Mouse (Mus musculus): Measurements from ENCODE around the gene Mtx1. TPM values are rescaled to one million over a fixed set of nuclear protein-coding genes. Genes with fewer than 3 reads are reported as not detected.
"Not testable (repeated sequence)": the region's sequence is repeated elsewhere in the genome, so short reads cannot be mapped to it uniquely, and the experiment has no call there.

Mtx1 gene
- polyA plus RNA-seq, 1 experiment from 2014 or later, result 156 TPM

DNA sequence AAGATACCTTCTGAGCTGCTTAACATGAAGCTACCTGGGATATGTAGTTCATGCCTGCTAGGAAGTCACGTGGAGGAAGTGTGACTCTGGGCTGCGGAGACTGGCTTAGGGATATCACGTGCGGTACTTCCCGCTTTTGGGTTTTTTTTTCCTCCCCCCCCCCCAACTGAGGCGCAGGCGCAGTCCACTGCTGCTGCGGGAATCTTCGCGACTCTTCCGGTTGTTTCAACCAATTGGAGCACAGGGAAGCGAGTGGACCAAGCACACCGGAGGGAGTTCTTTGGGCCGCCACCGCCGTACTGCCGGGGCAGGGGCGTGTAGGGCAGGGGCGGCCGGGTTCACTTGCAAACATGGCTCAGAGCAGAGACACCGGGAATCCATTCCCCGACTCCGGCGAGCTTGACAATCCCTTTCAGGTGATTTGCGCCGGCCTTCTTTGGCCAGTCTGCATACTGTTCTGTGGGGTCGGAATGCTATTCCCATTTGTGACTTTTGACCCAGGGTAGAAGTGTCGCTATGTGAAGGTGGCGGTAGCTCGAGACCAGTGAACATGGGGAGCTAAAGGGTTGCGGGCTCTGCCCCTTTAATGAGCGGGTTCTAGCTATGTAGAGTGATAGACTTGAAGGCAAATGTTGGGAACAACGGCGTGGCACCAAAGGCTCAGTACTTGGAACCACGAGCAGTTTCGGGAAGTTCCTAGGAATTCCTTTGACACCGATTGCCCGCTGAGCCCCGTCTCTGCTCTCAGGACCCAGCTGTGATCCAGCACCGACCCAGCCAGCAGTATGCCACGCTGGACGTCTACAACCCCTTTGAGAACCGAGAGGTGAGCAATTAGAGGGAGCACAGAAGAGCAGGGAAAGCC lies 49.4 kb downstream of the Mtx1 start, which contains the start of gene Scamp3:
Gene Scamp3, plus strand, starts transcription at position 232 of the 865 bp plus-strand sequence.
- Histone ChIP-seq H3K36me3 (peaks cover 75% of the 10 kb centered on the region), H3K4me3 (peak within 1 kb of the TSS; percentile 79), H3K4me2 (peak within 1 kb of the TSS; percentile 81), H3K9me3 (no peaks in the 10 kb centered on the region), H3K4me1 (peaks cover 16% of the 10 kb centered on the region), H3K9ac (peak within 1 kb of the TSS; percentile 85), H3K27ac (peak within 1 kb of the TSS; percentile 86), H3K27me3 (no peaks in the 10 kb centered on the region)
- under 1% methylated on average over 43 of the region's 43 CpGs for WGBS
- peak; percentile 91 for ATAC-seq (ENCODE audit: insufficient number of reproducible peaks, low FRiP score, low TSS enrichment, low read depth)

DNA sequence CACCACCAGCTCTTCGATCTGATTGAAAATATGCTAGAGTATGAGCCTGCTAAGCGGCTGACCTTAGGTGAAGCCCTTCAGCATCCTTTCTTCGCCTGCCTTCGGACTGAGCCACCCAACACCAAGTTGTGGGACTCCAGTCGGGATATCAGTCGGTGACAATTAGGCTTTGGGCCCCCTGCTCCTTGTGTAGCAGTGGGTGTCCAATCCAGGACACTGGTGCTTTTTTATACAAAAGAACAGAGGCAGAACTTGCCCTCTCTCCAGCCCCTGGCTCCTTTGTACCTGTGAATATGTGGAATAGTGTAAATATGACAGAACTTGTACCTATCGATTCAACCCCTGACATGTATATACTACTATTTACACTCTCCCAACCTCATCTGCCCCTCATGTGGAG lies 50.5 kb downstream of the Mtx1 start:
- Histone ChIP-seq H3K9ac (no peak overlapping the region), H3K4me1 (peaks cover 16% of the 10 kb centered on the region), H3K27ac (no peak overlapping the region), H3K4me2 (no peak overlapping the region), H3K36me3 (peaks cover 74% of the 10 kb centered on the region), H3K9me3 (no peaks in the 10 kb centered on the region), H3K27me3 (no peaks in the 10 kb centered on the region), H3K4me3 (no peak overlapping the region)
- ATAC-seq (ENCODE audit: insufficient number of reproducible peaks, low FRiP score, low TSS enrichment, low read depth), result no peak
- 83% methylated on average over 7 of the region's 7 CpGs for WGBS

DNA sequence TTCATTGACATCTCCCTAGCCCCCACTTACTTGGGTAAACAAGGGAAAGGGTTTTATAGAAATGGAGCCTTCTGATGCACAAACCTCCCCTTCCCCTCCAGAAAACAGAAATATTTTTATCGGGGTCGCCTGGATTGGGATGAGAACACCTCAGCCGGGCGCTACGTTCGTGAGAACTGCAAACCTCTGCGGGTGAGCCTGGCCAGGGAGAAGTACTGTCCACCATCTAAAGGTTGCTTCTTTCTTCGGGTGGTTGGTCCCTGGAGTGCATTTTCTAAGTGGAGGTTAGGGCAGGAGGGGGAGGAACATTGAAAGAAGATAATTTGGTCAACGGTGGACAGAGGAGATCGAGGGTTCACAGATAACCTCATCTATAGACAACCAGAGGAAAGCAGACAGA lies 51.3 kb downstream of the Mtx1 start:
- no peaks in the 10 kb centered on the region for H3K27me3 ChIP-seq
- whole genome bisulfite sequencing, result 90% methylated on average over 10 of the region's 10 CpGs
- H3K27ac ChIP-seq, result no peak overlapping the region
- H3K4me2 ChIP-seq, result no peak overlapping the region
- no peak overlapping the region for H3K9ac ChIP-seq
- H3K9me3 ChIP-seq, result no peaks in the 10 kb centered on the region
- peaks cover 16% of the 10 kb centered on the region for H3K4me1 ChIP-seq
- H3K4me3 ChIP-seq, result no peak overlapping the region
- H3K36me3 ChIP-seq, result peaks cover 73% of the 10 kb centered on the region
- ATAC-seq (ENCODE audit: insufficient number of reproducible peaks, low FRiP score, low TSS enrichment, low read depth), result no peak

DNA sequence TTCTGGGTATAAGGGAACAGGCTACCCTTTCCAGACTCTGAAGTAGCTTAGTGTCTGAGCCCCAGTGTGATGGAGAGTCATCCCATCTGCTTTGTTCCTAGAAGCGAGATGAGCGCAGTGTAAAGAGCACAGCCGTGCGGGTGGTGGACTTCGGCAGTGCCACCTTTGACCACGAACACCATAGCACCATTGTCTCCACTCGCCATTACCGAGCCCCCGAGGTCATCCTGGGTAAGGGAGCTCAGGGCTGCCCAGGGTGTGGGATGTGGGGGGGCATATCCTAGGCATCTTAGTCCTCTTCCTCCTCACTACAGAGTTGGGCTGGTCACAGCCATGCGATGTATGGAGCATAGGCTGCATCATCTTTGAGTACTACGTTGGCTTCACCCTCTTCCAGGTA lies 52.0 kb downstream of the Mtx1 start:
- Histone ChIP-seq H3K4me3 (no peak overlapping the region), H3K36me3 (peaks cover 73% of the 10 kb centered on the region), H3K27me3 (no peaks in the 10 kb centered on the region), H3K4me1 (peaks cover 16% of the 10 kb centered on the region), H3K9ac (no peak overlapping the region), H3K9me3 (no peaks in the 10 kb centered on the region), H3K27ac (no peak overlapping the region), H3K4me2 (no peak overlapping the region)
- ATAC-seq (ENCODE audit: insufficient number of reproducible peaks, low FRiP score, low TSS enrichment, low read depth), result no peak
- 94% methylated on average over 11 of the region's 11 CpGs for WGBS

DNA sequence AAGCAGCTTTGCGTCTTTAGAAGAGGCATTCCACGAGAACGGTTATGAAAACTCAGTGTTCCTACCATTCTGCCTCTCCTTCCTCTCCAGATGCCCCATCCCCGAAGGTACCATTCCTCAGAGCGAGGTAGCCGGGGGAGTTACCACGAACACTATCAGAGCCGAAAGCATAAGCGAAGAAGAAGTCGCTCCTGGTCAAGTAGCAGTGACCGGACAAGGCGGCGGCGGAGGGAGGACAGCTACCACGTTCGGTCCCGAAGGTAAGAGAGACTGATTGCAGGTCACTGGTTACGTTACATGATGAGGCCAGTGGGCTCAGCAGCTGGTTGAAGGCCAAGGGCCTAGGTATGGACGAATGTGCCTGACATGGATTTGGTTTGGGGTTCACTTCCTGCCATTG lies 59.9 kb downstream of the Mtx1 start:
- 89% methylated on average over 19 of the region's 19 CpGs for WGBS
- Histone ChIP-seq H3K4me2 (no peak overlapping the region), H3K9me3 (no peaks in the 10 kb centered on the region), H3K4me3 (no peak overlapping the region), H3K27ac (no peak overlapping the region), H3K9ac (no peak overlapping the region), H3K27me3 (no peaks in the 10 kb centered on the region), H3K36me3 (peaks cover 53% of the 10 kb centered on the region), H3K4me1 (peaks cover 21% of the 10 kb centered on the region)
- ATAC-seq (ENCODE audit: insufficient number of reproducible peaks, low FRiP score, low TSS enrichment, low read depth), result no peak

DNA sequence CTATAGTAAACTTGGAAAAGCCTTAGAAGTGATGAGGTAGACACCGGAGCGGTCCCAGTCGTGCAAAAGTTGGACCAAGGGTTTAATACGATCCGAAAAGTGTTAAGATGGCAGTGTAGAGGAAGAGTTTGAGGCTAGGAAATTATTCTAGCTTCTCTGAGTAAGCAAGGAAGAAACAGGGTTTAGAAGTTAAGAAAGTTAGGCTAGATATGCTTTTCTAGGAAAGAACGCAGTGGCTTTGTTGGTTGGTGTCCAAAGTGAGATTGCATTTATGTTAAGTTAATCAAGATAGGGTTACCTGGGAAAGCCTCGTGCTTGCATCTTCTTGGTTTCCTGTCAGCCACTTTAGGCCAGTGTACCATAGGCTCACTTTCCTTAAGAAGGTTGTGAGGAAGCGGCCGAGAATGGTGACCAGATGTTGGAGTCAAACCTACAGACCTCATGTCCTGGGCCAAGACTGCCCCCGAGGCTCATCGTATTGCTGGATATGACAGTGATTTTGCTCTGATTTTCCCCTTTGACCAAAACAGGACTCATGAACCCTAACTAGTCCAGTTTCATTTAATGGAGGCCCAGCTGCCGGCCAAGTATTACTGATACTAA lies 61.5 kb downstream of the Mtx1 start:
- Histone ChIP-seq H3K27me3 (no peaks in the 10 kb centered on the region), H3K9me3 (no peaks in the 10 kb centered on the region), H3K9ac (peak overlapping the region; percentile 89), H3K36me3 (peaks cover 40% of the 10 kb centered on the region), H3K4me3 (peak overlapping the region; percentile 89), H3K27ac (peak overlapping the region; percentile 98), H3K4me1 (peaks cover 22% of the 10 kb centered on the region), H3K4me2 (peak overlapping the region; percentile 66)
- 12% methylated on average over 12 of the region's 12 CpGs for WGBS
- ATAC-seq (ENCODE audit: insufficient number of reproducible peaks, low FRiP score, low TSS enrichment, low read depth), result no peak

DNA sequence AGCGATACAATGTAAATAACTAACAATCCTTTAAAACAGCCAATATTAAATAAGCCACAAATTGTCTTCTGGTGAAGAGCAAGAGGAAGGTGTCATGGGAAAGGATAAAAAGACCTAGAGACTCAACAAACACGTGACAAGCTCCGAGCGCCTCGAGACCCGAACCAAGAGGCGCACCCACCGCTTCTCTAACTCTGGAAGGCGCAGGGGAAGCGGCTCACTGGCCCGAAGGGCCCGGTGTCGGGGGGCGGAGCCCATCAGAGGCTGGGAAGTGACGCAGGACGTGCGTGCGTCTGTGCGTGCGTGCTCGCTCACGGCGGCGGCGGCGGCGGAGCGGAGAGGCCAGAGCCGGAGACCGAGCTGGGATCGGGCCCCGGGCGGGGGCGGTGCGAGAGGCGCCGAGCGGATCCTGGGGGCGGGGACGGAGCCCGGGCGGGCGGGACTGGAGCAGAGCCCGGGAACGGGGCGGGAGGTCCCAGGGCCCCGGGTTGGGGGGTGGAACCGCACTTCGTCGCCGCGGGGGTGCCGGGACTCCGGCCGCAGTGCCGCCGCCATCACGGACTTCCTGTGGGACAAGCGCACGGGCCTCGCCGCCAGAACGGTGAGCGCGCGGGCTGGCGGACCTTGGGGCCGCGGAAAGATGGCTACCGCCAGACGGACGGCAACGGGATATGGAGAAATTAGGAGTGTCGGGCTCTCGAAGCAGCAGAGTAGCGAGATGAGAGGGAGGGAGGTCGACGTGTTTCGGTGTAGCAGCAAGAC lies 62.2 kb downstream of the Mtx1 start, which contains the start of gene Clk2:
Gene Clk2, plus strand, starts transcription at position 290 of the 762 bp plus-strand sequence.
- under 1% methylated on average over 75 of the region's 79 CpGs for WGBS
- H3K27ac ChIP-seq, result peak within 1 kb of the TSS; percentile 98
- peaks cover 29% of the 10 kb centered on the region for H3K4me1 ChIP-seq
- H3K4me3 ChIP-seq, result peak within 1 kb of the TSS; percentile 89
- ATAC-seq (ENCODE audit: insufficient number of reproducible peaks, low FRiP score, low TSS enrichment, low read depth), result peak; percentile 92
- peaks cover 3% of the 10 kb centered on the region for H3K27me3 ChIP-seq
- H3K4me2 ChIP-seq, result peak within 1 kb of the TSS; percentile 66
- no peaks in the 10 kb centered on the region for H3K9me3 ChIP-seq
- H3K9ac ChIP-seq, result peak within 1 kb of the TSS; percentile 89
- H3K36me3 ChIP-seq, result peaks cover 33% of the 10 kb centered on the region

DNA sequence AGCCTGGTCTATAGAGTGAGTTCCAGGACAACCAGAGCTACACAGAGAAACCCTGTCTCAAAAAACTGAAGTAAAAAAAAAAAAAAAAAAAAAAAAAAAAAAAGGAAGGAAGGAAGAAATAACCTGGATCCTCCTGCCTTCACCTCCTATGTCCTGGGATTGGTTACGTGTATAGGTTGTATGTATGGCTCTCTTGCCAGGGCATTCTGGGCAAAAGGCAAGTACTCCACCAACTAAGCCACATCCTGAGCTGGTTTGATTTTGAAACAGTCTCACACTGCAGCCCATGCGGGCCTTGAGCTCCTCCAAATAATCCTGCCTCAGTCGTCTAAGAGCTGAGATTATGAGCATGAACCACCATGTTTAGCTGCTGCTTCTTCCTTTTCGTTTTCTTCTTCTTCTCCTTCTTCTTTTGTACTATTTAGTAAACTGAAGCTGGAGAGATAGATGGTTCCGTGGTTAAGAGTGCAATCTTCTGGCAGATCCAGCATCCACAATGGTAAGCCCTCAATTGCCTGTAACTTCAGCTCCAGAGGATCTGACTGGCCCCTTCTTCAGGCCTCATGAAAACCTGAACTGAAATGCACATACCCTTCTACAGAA lies 63.1 kb downstream of the Mtx1 start:
- 71% methylated on average over 5 of the region's 5 CpGs for WGBS
- no peak for ATAC-seq (ENCODE audit: insufficient number of reproducible peaks, low FRiP score, low TSS enrichment, low read depth)
- Histone ChIP-seq H3K27me3 (peaks cover 12% of the 10 kb centered on the region), H3K4me1 (peaks cover 36% of the 10 kb centered on the region), H3K4me3 (peak overlapping the region; percentile 89), H3K4me2 (peak overlapping the region; percentile 66), H3K9me3 (no peaks in the 10 kb centered on the region), H3K36me3 (peaks cover 24% of the 10 kb centered on the region), H3K27ac (peak overlapping the region; percentile 98; the same call in 1 of the 2 replicates), H3K9ac (no peak overlapping the region)

DNA sequence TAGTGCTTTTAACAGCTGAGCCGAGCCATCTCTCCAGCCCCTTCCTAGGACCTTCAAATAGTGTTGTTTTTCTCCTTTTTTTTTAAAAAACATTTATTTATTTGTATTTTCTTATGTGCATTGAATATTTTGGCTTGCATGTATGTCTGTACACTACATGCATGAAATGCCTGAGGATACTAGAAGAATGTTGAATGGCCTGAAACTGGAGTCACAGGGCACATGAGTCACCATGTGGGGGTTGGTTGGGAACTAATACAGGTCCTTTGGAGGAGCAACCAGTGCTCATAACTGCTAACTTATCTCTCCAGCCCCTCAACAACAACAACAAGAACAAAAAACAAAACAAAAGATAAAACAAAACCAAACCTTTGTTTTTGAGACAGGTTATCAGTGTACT lies 63.8 kb downstream of the Mtx1 start:
- no peak overlapping the region for H3K4me3 ChIP-seq
- H3K36me3 ChIP-seq, result peaks cover 17% of the 10 kb centered on the region
- H3K9me3 ChIP-seq, result no peaks in the 10 kb centered on the region
- 64% methylated on average over 1 of the region's 1 CpGs for WGBS
- no peak overlapping the region for H3K27ac ChIP-seq
- no peak for ATAC-seq (ENCODE audit: insufficient number of reproducible peaks, low FRiP score, low TSS enrichment, low read depth)
- H3K9ac ChIP-seq, result no peak overlapping the region
- no peak overlapping the region for H3K4me2 ChIP-seq
- peaks cover 19% of the 10 kb centered on the region for H3K27me3 ChIP-seq
- peaks cover 36% of the 10 kb centered on the region for H3K4me1 ChIP-seq

DNA sequence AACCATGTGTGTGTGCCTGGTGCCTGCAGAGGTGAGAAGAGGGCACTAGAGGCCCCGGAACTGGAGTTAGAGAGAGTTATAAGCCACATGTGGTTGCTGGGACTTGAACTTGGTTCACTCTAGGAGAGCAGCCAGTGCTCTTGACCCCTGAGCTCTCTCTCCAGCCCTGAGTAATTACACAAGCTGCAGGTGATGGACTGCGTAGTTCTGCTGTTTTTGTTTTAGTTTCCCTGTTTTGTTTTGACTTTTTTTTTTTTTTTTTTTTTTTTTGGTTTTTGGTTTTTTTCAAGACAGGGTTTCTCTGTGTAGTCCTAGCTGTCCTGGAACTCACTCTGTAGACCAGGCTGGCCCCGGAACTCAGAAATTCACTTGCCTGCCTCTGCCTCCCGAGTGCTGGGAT lies 65.1 kb downstream of the Mtx1 start:
- ATAC-seq (ENCODE audit: insufficient number of reproducible peaks, low FRiP score, low TSS enrichment, low read depth), result no peak
- Histone ChIP-seq H3K9me3 (no peaks in the 10 kb centered on the region), H3K4me2 (no peak overlapping the region), H3K27me3 (peaks cover 22% of the 10 kb centered on the region), H3K4me1 (peaks cover 32% of the 10 kb centered on the region), H3K4me3 (no peak overlapping the region), H3K36me3 (peaks cover 6% of the 10 kb centered on the region; the same call in 1 of the 2 replicates), H3K9ac (no peak overlapping the region), H3K27ac (no peak overlapping the region)
- WGBS, result 69% methylated on average over 4 of the region's 4 CpGs

DNA sequence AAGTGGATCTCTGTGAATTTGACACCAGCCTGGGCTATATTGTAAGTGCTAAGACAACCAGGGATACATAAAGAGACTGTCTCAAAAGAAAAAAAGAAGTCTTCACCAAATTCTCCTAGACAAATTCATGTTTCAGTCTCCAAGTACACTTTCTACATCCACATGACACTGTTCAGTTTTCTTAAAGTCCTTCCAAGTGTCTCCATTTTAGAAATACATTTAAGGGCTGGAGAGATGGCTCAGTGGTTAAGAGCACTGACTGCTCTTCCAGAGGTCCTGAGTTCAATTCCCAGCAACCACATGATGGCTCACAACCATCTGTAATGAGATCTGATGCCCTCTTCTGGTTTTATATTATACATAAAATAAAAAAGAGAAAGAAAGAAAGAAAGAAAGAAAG lies 65.7 kb downstream of the Mtx1 start:
- H3K4me3 ChIP-seq; H3K9ac ChIP-seq; H3K36me3 ChIP-seq; H3K4me2 ChIP-seq; H3K9me3 ChIP-seq; ATAC-seq (ENCODE audit: insufficient number of reproducible peaks, low FRiP score, low TSS enrichment, low read depth); H3K27ac ChIP-seq: not testable (repeated sequence)
- H3K27me3 ChIP-seq, result peaks cover 22% of the 10 kb centered on the region
- peaks cover 27% of the 10 kb centered on the region for H3K4me1 ChIP-seq

Data from limb, embryonic 15.5 days (tissue).